Mouse (Mus musculus) splenic B cell, adult 2 months (primary cell): Measurements from ENCODE around the gene Olfr1253.

ENCODE experiments used
- DNase-seq: peaks from one replicate; pipeline ENCODE4 v3.0.0-alpha.2; 2011; ENCODE audit warnings: low read depth, low spot score
- H3K27me3 ChIP-seq: 2 replicates; pipeline ENCODE4 v1.6.1; 2012; ENCODE audit warnings: mild to moderate bottlenecking, low read length, moderate library complexity, mixed read lengths; ENCODE audit not compliant: control insufficient read depth, poor library complexity, insufficient read depth, severe bottlenecking
- H3K36me3 ChIP-seq: 2 replicates; pipeline ENCODE4 v1.6.1; 2012; ENCODE audit warnings: mild to moderate bottlenecking, low read length, moderate library complexity, mixed read lengths; ENCODE audit not compliant: control insufficient read depth, poor library complexity, insufficient read depth, severe bottlenecking

Gene Olfr1253

GRCm38 (mm10) chr2:89756990-89757389, at the start of gene Olfr1253:
Olfr1253 (minus strand) TSS chr2:89757090.
- H3K36me3 ChIP-seq, result no peaks in the 10 kb centered on the region
- H3K27me3 ChIP-seq, result no peaks in the 10 kb centered on the region
- no peak for DNase-seq

GRCm38 (mm10) chr2:89799583-89799982, 42.7 kb upstream of the Olfr1253 start:
- no peak for DNase-seq
- Histone ChIP-seq H3K36me3 (no peaks in the 10 kb centered on the region), H3K27me3 (no peaks in the 10 kb centered on the region)

- no peak for DNase-seq
- no peaks in the 10 kb centered on the region for H3K27me3 ChIP-seq
- H3K36me3 ChIP-seq, result no peaks in the 10 kb centered on the region
These were observed 36.6 kb upstream of the Olfr1253 start, which contains the start of gene Olfr1254 for GRCm38 (mm10) chr2:89793519-89793918. Olfr1254 (minus strand) TSS chr2:89793619.

- no peak for DNase-seq
- H3K27me3 ChIP-seq, result no peaks in the 10 kb centered on the region
- H3K36me3 ChIP-seq, result no peaks in the 10 kb centered on the region
These were observed 32.0 kb downstream of the Olfr1253 start, which contains the start of gene Olfr1252 for GRCm38 (mm10) chr2:89724912-89725311. Olfr1252 (minus strand) TSS chr2:89725012.
